Mouse (Mus musculus) myocyte (in vitro differentiated cells): Measurements from ENCODE around the gene Creb3l4. TPM values are rescaled to one million over a fixed set of nuclear protein-coding genes. Genes with fewer than 3 reads are reported as not detected.

ENCODE experiments used
- H3K27me3 ChIP-seq: one replicate; pipeline ENCODE4 v1.6.1; 2011; ENCODE audit not compliant: control insufficient read depth, insufficient read depth, insufficient read length
- H3K36me3 ChIP-seq: one replicate; pipeline ENCODE4 v1.6.1; 2011; ENCODE audit not compliant: control insufficient read depth, insufficient read depth
- H3K4me2 ChIP-seq: one replicate; pipeline ENCODE4 v1.6.1; 2011; ENCODE audit warnings: low read depth, control low read depth
- H3K4me3 ChIP-seq: one replicate; pipeline ENCODE4 v1.5.1; 2011; ENCODE audit warnings: mild to moderate bottlenecking, control low read depth, moderate library complexity
- H3K79me2 ChIP-seq: one replicate; pipeline ENCODE4 v1.6.1; 2011; ENCODE audit not compliant: control insufficient read depth, insufficient read depth
- H3ac ChIP-seq: one replicate; pipeline ENCODE4 v1.6.1; 2011; ENCODE audit not compliant: control insufficient read depth, insufficient read length
- CEBPB ChIP-seq: IDR thresholded peaks from 2 replicates; pipeline ENCODE4 v1.6.1; 2011; ENCODE audit warnings: mild to moderate bottlenecking, moderate library complexity; ENCODE audit not compliant: poor library complexity, insufficient read depth, severe bottlenecking
- E2F4 ChIP-seq: IDR thresholded peaks from one replicate; pipeline ENCODE4 v1.6.1; 2011; ENCODE audit warnings: mild to moderate bottlenecking, control low read depth, moderate library complexity; ENCODE audit not compliant: insufficient read depth
- MAX ChIP-seq: IDR thresholded peaks from one replicate; pipeline ENCODE4 v1.6.1; 2011; ENCODE audit warnings: low read depth, mild to moderate bottlenecking, control low read depth
- MYOD1 ChIP-seq, 3 experiments: IDR thresholded peaks; one replicate each; pipeline ENCODE4 v1.6.1; 2011; ENCODE audit warnings: control low read depth in 2 of 3, low read depth in 2 of 3, mild to moderate bottlenecking in 2 of 3, moderate library complexity in 1 of 3; ENCODE audit not compliant: insufficient read length in 2 of 3, control insufficient read depth in 1 of 3
- MYOG ChIP-seq, 3 experiments: IDR thresholded peaks; one replicate each; pipeline ENCODE4 v1.6.1; 2011; ENCODE audit warnings: control low read depth in 2 of 3, low read depth in 2 of 3, mild to moderate bottlenecking in 2 of 3; ENCODE audit not compliant: insufficient read length in 2 of 3, control insufficient read depth in 1 of 3, insufficient read depth in 1 of 3
- POLR2A ChIP-seq: IDR thresholded peaks from one replicate; pipeline ENCODE4 v1.6.1; 2011; ENCODE audit warnings: low read depth, mild to moderate bottlenecking, control low read depth, moderate library complexity; ENCODE audit not compliant: insufficient read length
- POLR2AphosphoS2 ChIP-seq: IDR thresholded peaks from one replicate; pipeline ENCODE4 v1.6.1; 2011; ENCODE audit warnings: low read depth, control low read depth; ENCODE audit not compliant: insufficient read length
- REST ChIP-seq: IDR thresholded peaks from one replicate; pipeline ENCODE4 v1.6.1; 2011; ENCODE audit warnings: mild to moderate bottlenecking, control low read depth, moderate library complexity; ENCODE audit not compliant: insufficient read depth, insufficient read length
- SRF ChIP-seq: IDR thresholded peaks from one replicate; pipeline ENCODE4 v1.6.1; 2011; ENCODE audit warnings: low read depth; ENCODE audit not compliant: control insufficient read depth, insufficient read length
- TCF12 ChIP-seq: IDR thresholded peaks from one replicate; pipeline ENCODE4 v1.6.1; 2011; ENCODE audit warnings: mild to moderate bottlenecking, control low read depth; ENCODE audit not compliant: poor library complexity, insufficient read depth, severe bottlenecking
- TCF3 ChIP-seq: IDR thresholded peaks from one replicate; pipeline ENCODE4 v1.6.1; 2011; ENCODE audit warnings: low read depth, control low read depth; ENCODE audit not compliant: insufficient read length
- USF1 ChIP-seq: IDR thresholded peaks from one replicate; pipeline ENCODE4 v1.6.1; 2011; ENCODE audit warnings: low read depth, mild to moderate bottlenecking, control low read depth, moderate library complexity
- polyA plus RNA-seq: library from polyadenylated mRNA; unstranded; fragments of >200 nt; fragmentation: generic; extraction: Trizol; gene quantifications from one replicate; pipeline ENCODE4 v1.2.1, GENCODE M21; 2012; ENCODE audit warnings: missing spikeins

The Creb3l4 gene
- polyA plus RNA-seq, 1 experiment = 0.22 TPM

DNA sequence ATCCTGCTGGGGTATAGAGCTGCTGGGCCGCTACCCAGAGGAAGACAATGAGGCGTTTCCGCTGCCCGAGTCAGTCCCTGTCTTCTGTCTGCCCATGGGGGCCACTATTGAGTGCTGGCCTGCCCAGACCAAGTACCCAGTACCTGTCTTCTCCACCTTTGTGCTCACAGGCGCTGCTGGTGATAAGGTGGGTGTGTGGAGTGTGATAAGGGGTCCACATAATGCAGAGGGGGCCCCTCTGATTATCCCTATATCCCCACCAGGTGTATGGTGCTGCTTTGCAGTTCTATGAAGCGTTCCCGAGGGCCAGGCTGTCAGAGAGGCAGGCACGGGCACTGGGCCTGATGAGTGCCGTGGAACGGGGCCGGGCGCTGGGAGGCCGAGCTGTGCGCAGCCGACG lies 25.7 kb upstream of the Creb3l4 start:
- H3K4me3 ChIP-seq = no peak overlapping the region
- H3ac ChIP-seq = no peak overlapping the region
- TF ChIP-seq USF1 = no peak
- TF ChIP-seq MAX = no peak
- TF ChIP-seq E2F4 = no peak
- TF ChIP-seq TCF3 = no peak
- no peak for TF ChIP-seq POLR2A
- no peak for TF ChIP-seq MYOD1 (IDR thresholded peaks at IDR 0.05; ENCODE audit: control insufficient read depth in 1 of 3, insufficient read length in 2 of 3, low read depth in 2 of 3)
- TF ChIP-seq SRF = no peak
- no peak for TF ChIP-seq CEBPB
- TF ChIP-seq TCF12 = no peak
- TF ChIP-seq POLR2AphosphoS2 = no peak
- no peaks in the 10 kb centered on the region for H3K79me2 ChIP-seq
- no peaks in the 10 kb centered on the region for H3K36me3 ChIP-seq
- no peak overlapping the region for H3K4me2 ChIP-seq
- no peaks in the 10 kb centered on the region for H3K27me3 ChIP-seq

DNA sequence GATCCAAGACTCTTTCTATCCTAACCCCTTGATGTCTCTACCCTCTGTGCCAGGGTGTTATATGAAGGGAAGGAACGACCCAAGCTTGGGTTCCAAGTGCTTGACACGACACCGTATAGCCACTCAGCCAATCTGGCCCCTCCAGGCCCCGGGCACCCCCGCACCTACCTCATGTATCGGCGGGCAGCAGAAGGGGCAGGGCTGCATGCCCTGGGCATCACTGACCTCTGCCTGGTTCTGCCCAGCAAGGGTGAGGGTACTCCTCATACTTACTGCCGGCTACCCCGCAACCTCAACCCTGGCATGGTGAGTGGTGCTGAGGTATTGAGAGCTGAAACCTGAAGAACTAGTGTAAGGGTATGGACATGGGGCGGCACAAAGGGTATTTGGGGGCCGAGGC lies 24.9 kb upstream of the Creb3l4 start:
- Histone ChIP-seq H3K4me2 (no peak overlapping the region), H3K4me3 (no peak overlapping the region), H3K79me2 (no peaks in the 10 kb centered on the region), H3ac (no peak overlapping the region), H3K36me3 (no peaks in the 10 kb centered on the region), H3K27me3 (no peaks in the 10 kb centered on the region)
- no peak for TF ChIP-seq REST
- TF ChIP-seq MAX = no peak
- TF ChIP-seq TCF12 = no peak
- no peak for TF ChIP-seq E2F4
- TF ChIP-seq TCF3 = no peak
- no peak for TF ChIP-seq MYOG (IDR thresholded peaks at IDR 0.05; ENCODE audit: control insufficient read depth in 1 of 3, insufficient read depth in 1 of 3, insufficient read length in 2 of 3, low read depth in 2 of 3)
- no peak for TF ChIP-seq POLR2A
- no peak for TF ChIP-seq CEBPB
- TF ChIP-seq POLR2AphosphoS2 = no peak
- TF ChIP-seq SRF = no peak

DNA sequence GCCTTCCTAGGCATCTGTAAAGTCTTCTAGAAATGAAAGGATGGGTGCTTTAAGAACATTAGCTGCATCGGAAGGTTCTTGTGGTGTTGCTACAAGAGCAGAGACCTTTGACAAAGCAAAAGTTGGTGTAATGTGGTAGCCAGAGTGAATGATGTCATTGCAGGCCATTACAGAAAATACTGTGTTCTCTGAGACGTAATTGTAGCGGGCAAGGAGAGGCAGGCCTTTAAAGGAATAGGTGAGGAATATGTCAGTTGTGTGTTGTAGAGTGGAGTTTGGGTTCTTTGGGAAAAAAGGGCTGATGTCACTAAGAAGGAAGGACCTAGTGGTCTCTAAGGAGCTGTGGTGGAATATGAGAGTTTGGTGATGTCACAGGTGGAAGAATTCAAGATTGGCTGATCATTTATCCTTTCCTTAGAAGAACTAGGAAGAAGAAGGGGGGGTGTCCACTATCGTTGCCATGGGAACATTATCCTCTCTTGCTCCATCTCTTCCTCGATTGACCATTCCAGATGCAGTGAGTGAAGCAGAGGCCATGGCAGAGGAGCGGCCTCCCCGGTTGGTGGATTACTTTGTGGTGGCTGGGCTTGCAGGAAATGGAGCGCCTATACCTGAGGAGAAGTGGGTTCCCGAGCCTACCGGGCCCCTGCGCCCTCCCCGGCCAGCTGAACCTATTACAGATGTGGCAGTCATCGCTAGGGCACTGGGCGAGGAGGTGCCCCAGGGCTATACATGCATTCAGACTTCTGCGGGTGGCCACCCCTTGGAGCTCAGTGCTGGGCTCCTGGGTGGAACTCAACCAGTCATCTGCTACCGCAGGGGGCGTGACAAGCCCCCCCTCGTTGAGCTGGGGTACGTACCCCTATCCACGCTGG lies 23.8 kb upstream of the Creb3l4 start:
- H3K36me3 ChIP-seq = no peaks in the 10 kb centered on the region
- TF ChIP-seq CEBPB (no peak), POLR2AphosphoS2 (no peak), REST (no peak), POLR2A (no peak), TCF3 (no peak), MYOG (IDR thresholded peaks at IDR 0.05; ENCODE audit: control insufficient read depth in 1 of 3, insufficient read depth in 1 of 3, insufficient read length in 2 of 3, low read depth in 2 of 3) (no peak), TCF12 (no peak)
- no peaks in the 10 kb centered on the region for H3K79me2 ChIP-seq
- no peaks in the 10 kb centered on the region for H3K27me3 ChIP-seq
- H3ac ChIP-seq = no peak overlapping the region
- H3K4me2 ChIP-seq = no peak overlapping the region
- no peak overlapping the region for H3K4me3 ChIP-seq

DNA sequence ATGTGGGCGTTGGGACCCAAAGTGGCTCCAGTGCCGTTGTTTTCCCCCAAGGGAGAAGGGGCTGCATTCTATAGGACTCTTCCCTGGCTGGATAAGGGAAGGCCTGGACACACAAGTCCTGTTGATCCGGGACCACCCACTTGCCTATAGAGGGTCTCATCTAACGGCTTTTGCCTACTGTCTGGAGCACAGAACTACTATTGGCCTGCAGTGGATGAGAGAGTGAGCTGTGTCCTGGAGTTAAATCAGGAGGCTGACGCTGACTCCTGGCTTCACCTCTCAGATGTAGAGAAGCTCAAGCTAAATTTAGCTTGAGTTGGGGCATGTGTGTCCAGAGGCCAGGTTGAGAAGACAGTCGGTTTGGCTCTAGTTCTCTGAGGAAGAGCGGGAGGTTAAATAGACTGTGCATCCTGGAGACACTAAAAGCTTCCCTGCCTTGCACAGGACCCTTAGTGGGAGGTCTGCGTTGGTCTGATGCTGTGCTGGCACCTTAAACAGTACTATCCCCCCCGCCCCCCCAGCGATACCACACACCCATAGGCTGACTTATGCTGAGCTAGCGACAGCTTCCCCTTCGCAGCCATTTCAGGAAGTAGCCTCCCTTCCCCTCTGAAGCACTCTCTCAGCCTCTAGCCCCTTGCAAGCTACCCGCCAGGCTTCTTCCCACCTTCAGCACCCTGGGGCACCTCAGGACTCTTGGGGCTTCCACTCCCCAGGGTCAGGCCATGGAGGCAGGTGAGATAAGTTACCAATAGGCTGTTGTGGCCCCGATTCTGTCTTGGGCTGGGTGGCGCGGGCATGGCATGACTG lies 22.8 kb upstream of the Creb3l4 start:
- H3K4me3 ChIP-seq = peak overlapping the region; percentile 55
- peak overlapping the region; percentile 89 for H3K4me2 ChIP-seq
- TF ChIP-seq TCF3 (no peak), MYOD1 (IDR thresholded peaks at IDR 0.05; ENCODE audit: control insufficient read depth in 1 of 3, insufficient read length in 2 of 3, low read depth in 2 of 3) (no peak), E2F4 (no peak), POLR2AphosphoS2 (no peak), REST (no peak)
- no peaks in the 10 kb centered on the region for H3K27me3 ChIP-seq
- peaks cover 8% of the 10 kb centered on the region for H3K36me3 ChIP-seq
- H3K79me2 ChIP-seq = no peaks in the 10 kb centered on the region
- H3ac ChIP-seq = peak overlapping the region; percentile 82
